Mouse (Mus musculus): ENCODE results near the gene Ankfn1. TPM values are rescaled to one million over a fixed set of nuclear protein-coding genes. Genes with fewer than 3 reads are reported as not detected.
A peak's percentile ranks its signal among the peaks of the same experiment; 100 is the strongest.

The Ankfn1 gene
- total RNA-seq, 4 experiments from 2014 or later, result 9.4 to 11.2 (median 10.5) TPM

DNA sequence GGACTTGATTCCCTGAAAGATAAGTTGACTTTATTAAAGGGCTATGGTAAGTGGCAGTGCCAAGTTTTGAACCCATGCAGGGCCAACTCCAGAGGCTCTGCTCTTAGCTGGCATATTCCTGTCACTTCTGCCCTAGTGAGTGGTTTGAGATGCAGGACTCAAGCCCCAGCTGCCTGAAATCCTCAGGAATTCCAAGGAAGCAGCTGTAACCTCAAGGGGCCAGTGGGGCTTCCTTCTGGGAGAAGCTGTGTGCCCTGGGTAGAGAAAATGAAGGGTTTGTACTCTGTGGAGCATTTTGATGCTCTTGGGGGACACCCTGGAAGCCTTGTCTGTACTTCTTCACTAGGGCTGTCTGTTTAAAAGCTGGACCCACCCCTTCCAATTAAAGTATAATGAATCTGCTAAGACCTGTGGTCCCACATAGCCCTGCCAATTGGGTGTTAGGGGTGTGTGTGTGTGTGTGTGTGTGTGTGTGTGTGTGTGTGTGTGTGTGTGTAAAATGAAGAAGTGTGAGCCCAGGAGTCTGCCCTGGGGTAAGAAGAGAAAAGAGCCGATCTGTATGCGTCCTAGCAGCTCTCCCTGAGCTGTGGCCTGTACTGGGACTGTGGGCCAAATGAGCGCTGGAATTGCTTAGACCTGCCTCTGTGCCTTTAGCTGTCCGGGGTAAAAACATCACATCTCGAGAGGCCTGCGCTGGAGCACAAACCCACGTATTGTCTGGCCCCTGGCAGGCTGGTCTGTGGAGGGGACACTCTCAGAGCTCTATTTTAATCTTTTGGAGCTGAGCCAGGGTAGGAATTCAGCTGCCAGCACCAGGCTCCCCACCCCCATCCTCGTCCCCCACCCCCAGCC lies 395.4 kb downstream of the Ankfn1 start:
- peak in 1 of 2 experiments; percentile 24 for DNase-seq (ENCODE audit: low spot score in 2 of 2)

DNA sequence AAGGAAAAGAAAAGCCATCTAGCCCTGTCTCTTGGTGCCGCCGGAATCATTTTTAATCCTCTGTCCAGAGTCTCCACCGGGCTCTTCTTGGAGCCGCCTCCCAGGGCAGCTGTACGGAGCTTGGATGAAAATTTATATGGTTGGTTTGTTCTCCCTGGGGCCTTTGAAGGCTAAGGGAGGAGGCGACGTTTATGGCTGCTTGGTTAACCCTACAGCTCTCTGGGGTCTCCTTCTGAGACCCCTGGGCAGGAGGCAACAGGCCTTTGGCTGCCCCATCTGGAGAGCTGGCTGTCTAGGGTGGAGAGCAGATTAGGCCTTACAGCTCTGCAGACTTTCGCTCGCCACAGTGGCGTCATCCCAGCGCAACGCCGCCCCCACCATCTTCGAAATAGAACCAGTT lies 406.5 kb downstream of the Ankfn1 start:
- DNase-seq (ENCODE audit: low spot score in 2 of 2), result no peak

DNA sequence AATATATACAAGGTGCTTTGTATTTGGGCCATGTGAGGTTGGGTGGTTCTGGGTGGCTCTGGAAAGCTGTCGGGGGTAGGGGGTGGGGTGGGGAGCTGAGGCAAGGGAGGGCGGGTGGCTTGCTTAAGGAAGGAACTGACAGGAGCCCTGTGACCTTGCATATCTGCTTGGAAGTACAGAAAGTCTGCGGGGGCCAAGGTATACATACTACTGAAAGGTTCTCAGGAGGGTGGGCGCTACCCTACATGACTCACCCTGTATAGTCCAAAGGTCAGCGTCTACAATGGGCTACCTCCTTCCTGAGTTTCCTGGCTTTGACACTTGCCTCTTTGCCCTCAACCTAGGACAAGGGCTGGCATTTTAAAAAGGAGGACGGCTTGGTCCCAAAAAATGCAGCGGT lies 407.1 kb downstream of the Ankfn1 start:
- no peak for DNase-seq (ENCODE audit: low spot score in 2 of 2)

DNA sequence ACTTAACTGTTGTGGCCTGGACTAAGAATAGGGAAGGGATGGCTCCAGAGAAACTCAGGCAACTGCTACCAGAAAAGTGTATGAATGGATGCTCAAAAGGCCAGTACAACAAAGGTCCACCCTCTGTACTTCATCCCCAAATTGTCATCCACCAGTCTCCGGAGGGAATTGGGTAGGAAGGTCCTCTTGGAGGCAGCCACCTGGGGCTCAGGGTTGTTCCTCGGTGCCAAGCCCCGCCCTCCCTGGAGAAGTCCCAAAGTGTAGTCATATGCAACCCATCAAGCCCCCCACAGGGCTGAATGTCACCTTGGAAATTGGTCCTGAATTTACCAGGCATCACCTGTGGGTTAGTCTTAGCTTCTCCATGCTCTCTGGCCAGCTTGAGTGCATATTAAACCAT lies 413.5 kb downstream of the Ankfn1 start:
- DNase-seq (ENCODE audit: low spot score in 2 of 2), result no peak

DNA sequence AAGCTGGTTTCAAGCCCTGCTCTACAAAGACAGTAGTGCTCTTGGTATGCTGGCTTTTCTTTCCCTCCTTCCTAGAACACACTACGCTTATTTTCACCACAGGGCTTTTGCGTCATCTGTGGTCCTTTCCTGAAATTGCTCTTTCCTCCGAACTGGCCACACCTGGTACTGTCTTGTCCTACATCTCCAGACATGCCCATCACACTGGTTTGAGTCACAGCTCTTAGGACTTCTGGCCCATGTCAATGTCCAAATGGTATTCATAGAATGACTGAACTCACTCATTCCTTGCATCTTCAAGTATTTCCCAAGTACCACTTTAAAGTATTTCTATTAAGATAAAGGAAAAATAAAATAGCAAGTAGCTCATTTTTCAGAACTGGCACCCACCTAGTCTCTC lies 416.6 kb downstream of the Ankfn1 start:
- DNase-seq (ENCODE audit: low spot score in 2 of 2), result no peak

DNA sequence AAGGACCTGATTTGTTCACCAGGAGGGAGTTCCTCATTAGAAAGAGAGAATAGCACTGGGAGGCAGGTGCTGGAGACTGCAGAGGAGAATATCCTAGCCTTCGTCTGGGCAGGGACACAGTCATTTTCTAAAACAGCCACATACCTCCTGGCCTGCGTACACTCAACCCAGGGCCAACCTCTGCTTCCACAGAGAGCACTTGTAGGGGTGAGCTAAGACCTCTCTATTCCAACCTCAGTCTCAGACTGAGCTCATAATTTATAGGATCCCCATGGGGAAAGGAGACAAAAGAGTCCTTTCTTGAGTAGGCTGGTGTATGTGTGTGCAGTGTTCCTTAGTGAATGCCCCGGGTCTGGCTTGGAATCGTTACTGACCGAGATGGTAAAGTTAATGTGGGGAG lies 418.9 kb downstream of the Ankfn1 start:
- no peak for DNase-seq (ENCODE audit: low spot score in 2 of 2)

DNA sequence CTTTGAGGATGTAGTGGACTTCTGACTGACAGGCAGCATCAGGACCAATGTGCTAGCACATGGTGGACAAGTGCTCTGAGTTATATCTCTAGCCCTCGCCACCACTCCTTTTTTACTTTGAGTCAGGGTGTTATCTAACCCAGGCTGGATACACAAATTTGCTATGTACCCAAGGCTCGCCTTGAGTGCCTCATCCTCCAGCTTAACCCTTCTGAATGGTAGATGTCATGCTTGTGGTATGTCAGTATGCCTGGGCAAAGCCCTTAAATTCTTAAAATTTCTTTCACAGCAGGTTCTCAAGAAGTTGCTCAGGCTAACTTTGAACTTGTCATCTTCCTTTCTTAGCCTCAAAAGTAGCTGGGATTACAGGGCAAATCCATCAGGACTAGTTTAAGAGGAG lies 421.0 kb downstream of the Ankfn1 start:
- DNase-seq (ENCODE audit: low spot score in 2 of 2), result no peak

DNA sequence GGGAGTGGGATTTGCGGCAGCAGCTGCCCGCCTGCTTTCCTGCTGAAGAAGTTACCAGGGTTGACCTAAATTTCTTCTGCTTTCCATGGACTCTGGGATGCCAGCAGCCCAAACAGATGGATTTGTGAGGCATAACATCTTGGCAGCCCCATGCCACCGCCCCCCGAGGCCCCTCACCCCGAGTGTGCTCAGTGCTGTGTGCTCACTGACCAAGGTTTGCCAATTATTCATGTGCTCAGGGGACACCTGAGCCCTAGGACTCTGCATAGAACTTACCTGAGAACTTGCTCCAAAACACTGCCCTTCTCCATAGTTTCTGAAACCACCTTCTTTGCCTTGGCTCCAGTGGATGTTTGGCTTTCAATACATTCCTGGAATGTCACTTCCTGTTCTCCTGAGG lies 421.4 kb downstream of the Ankfn1 start:
- DNase-seq (ENCODE audit: low spot score in 2 of 2), result no peak

DNA sequence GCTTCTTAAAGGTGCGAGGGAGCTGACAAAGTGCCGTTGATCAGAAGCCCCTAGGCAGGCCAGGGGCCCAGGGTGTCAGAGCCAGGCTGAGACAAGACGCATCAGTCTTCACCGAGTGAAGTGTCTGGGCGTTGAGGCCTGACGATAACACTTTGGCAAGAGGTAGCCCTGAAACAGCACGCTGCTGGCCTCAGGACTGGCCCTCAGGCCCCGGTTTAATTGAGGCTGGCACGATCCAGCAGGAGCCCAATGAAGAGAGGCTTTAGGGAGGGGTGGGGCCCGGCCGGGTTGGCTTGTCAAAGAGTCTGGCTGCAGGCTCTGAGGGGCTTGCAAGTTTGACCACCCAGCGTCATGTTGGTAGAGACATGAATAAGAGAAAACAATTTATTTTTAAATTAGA lies 437.2 kb downstream of the Ankfn1 start:
- no peak for DNase-seq (ENCODE audit: low spot score in 2 of 2)

Other genes with a start within 250 kb of the Ankfn1 start
- gene Pctp, start 225.2 kb upstream of the Ankfn1 start, total RNA-seq (2022), result 1 to 10 TPM; 1.1 to 2.2 (median 1.5) TPM